Mouse (Mus musculus): ENCODE data around the gene Galnt16.

Gene Galnt16

DNA sequence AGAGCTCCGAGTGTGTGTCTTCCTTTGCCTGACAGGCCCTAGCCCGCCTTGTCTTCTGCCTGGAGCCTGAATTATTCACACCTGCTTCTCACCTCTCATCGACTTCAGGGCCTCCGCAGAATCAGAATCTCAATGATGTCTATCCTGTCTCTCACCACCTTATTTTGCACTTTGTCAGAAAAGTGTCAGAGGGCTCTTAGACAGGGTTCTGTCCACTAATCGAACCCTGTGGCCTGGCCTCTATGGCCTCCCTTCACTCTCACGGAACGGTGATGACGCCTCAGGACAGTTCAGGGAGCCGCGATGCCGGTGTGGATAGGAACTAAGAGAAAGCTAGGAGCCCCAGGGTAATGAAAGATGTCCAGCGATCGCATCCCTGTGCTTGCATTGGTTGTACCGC lies at the start of gene Galnt16:
TSS of gene Galnt16 (plus strand) at position 301 of the 400 bp plus-strand sequence.
- DNase-seq, result no peak

DNA sequence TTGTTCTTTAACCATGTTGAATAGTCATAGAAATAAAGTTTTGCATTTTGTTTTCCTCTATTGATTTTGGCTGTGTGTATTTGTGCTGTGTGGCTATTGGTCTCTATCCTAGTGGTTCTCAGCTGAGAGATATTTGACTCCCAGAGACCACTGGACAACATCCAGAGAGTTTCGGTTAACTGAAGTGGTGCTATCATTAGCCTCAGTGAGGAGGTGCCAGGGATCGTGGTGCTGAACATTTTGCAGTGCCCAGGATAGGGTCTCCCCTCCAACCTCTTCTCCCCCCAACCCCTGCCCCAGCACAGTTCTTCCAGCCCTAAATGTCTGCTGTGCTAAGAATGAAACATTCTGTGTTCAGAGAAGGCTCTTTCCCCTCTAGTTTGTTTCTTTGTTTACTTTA lies 47.9 kb upstream of the Galnt16 start:
- DNase-seq, result peak; percentile 82

- DNase-seq, result peak; percentile 85
Observed at GRCm38 (mm10) chr12:80471926-80472325, 46.2 kb upstream of the Galnt16 start.

- peak; percentile 23 for DNase-seq
Observed at GRCm38 (mm10) chr12:80473731-80474130, 44.3 kb upstream of the Galnt16 start.

DNA sequence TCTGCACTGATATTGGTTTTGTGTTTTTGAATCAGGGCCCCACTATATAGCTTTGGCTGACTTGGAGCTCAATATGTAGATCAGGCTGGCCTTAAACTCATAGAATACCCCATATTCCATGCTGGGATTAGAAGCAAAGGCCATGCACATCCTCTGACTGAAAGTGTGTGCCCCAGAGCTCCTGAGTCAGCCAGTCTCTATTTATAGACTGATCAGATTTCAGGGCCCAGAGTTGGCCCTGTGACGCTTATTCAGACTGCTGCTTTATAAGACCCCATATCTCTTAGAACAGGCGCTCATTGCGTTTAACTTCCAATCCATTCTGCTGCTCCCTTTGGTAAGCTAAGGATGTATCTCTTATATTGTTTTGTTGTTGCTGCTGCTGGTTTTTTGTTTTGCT lies 38.1 kb upstream of the Galnt16 start:
- DNase-seq, result peak; percentile 64

DNA sequence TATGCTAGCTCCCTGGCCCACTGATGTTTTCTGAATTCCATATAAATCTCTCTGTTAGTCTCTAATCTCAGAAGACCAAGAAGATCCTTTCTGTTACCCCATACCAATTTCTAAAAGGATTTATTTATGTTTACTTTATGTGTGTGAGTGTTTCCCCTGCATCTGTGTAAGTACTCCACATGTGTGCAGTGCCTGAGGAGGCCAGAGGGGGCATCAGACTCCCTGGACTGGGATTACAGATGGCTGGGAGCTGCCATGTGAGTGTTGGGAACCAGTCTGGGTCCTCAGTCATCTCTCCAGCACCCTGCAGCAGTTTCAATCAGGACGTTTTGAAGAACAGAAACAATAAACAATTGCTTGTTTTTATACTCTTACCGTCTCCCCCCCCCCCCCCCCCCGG lies 34.7 kb upstream of the Galnt16 start:
- DNase-seq, result peak; percentile 67

DNA sequence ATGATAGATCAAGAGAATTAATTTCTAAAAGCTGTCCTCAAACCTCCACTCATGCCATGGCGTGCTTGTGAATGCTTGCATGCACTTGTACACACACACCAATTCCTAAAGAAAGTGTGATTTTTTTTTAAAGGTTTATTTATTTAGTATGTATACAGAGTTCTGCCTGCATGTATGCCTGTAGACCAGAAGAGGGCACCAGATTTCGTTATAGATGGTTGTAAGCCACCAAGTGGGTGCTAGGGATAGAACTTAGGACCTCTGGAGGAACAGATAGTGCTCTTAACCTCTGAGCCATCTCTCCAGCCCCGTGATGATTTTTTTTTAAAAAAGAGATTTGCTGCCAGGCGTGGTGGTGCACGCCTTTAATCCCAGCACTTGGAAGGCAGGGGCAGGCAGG lies 24.8 kb upstream of the Galnt16 start:
- DNase-seq, result peak; percentile 57

DNA sequence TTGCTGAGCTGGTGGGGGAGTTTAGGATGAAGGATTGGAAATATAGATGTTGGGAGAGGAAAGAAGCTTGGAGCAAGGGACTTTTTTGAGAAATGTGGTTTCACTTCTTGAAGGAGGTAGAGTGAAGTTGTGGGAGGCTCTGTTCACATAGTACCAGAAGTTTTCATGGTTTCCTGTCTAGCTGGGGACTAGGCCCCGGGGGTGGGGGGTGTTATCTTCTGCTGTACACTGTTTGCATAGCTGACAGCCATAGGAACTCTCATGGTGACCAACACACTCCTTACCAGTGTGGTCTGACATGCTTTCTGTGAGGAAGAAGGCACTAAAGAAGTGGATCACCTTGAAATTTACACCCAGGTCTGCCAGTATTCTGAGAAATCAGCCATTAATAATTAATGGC lies 22.4 kb upstream of the Galnt16 start:
- DNase-seq, result peak; percentile 68

- DNase-seq, result no peak
Observed at GRCm38 (mm10) chr12:80498356-80498755, 19.7 kb upstream of the Galnt16 start.

DNA sequence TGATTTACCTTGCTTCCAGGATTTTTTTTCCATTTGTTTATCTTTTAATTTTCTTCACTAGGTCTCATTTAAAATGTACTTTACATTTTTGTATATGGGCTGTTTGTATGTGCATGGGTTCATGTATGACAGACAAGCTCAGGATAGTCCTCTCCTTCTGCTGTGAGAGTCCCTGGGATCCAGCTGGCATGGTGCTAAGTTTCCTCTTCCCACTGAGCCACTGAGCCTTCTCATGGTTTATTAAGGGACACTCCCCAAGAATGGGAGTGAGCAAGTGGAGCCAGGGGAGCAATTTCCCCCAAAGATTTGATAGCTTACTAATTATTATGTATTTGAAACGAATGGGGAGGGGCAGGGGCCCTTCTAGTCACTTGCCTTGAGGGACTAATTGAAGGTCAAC lies 17.6 kb upstream of the Galnt16 start:
- DNase-seq, result peak; percentile 61

DNA sequence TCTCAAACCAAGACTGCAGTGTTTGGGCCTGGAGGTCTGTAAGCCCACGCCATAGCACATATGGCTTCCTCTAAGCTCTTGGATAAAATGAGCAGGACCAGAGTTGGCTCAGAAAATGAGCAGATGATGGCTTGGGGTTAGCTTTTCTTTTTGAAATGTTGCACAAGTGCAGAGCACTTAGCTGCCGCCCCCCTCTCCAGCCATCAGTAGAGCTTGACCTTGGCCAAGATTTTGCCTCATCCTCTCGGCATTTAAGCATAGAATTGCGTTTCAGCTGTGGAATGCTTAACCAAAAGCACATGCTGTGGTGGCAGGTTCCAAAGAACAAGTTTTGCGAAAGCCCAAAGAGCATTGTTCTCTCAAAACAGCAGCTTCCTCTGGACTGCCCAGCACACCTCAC lies 13.4 kb upstream of the Galnt16 start:
- peak; percentile 95 for DNase-seq

- peak; percentile 95 for DNase-seq
Observed at GRCm38 (mm10) chr12:80507041-80507745, 10.9 kb upstream of the Galnt16 start.

GRCm38 (mm10) chr12:80518393-80518756 lies 298 bp downstream of the Galnt16 start:
- DNase-seq, result no peak

DNA sequence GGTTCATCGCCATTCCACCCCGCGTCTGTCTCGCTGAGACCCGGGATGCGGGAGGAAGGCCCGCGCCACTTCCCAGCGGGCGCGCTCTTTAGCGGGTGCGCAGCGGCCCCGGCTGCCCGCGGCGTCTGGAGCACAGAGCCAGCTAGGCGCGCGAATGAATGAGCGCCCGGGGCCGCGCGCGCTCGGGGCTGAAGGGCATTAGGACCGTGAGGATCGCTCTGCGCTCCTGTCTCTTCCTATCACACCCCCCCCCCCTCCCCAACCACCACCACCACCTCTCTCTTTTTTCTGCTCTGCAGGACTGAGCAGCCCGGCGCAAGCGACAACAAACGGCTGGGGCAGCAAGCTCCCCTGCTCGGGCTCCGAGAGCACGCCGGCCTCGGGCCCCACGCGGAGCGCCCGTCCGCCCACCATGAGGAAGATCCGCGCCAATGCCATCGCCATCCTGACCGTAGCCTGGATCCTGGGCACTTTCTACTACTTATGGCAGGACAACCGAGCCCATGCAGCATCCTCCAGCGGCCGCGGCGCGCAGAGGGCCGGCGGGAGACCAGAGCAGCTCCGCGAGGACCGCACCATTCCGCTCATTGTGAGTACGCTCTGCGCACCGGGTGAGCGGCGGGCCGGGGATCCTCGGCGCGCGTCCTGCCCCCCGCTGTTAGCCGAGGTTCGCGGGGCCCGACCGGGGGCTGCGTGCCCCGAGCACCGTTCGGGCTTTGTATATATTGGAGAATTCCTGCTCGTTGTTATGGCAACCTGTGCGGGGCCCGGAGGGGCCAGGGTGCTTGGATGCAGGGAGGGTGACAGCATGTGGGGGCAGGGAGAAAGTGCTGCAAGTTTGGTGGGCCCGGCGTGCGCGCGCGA lies 912 bp downstream of the Galnt16 start:
- DNase-seq, result no peak

DNA sequence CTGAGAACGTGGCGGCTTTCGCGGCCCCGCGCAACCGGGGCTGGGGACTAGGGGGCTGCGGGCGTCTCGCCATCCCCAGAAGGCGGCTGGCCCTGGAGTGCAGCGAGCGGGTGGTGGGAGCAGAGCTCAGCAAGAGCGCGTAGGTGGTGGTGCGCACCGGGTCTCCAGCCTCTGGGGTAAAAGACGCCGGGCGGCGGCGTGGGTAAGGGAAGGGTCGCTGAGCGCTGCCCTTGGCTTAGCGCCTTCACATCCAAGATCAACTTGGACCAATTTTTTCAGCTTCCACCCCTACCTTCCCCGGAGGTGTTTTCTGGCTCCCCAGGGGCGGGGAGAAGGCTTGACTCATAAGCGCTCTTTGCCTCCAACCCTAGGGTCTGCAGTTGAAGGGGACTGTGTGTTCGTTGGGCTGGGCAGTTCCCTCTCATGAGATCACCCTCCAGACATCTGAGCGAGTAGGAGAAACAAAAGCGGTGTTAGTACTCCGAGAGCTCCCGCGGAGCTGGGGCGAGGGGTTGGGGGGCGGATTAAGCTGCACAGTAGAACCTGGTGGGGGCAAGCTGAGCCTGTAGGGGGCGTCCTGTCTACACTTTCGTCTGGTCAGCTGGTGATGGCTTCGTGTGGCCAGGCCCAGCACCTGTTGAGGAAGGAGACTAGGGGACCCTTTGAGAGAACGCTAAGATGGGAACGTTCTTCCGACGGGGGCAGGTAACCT lies 1.7 kb downstream of the Galnt16 start:
- DNase-seq, result no peak

DNA sequence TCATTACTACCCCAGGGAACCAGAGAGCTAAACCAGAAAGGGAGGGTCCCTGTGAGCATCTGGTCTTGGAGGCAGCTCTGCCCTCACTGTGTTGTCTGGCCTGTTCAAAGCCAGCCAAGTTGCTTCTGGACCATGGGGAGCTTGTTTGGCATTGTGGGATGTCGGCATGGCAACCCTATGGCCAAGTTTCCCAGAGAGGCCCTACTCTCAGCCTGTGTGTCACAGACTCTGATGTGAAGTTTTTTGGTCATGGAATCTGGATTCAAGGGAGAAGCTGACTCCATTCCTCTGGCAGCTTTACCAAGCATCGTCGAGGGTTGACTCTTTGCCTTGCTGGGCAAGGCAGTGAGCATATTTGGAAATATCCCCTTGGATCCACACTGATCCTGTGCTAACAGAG lies 3.9 kb downstream of the Galnt16 start:
- peak; percentile 96 for DNase-seq

GRCm38 (mm10) chr12:80524276-80524921 lies 6.3 kb downstream of the Galnt16 start:
- DNase-seq, result no peak

- DNase-seq, result no peak
Observed at GRCm38 (mm10) chr12:80525513-80525912, 7.4 kb downstream of the Galnt16 start.

DNA sequence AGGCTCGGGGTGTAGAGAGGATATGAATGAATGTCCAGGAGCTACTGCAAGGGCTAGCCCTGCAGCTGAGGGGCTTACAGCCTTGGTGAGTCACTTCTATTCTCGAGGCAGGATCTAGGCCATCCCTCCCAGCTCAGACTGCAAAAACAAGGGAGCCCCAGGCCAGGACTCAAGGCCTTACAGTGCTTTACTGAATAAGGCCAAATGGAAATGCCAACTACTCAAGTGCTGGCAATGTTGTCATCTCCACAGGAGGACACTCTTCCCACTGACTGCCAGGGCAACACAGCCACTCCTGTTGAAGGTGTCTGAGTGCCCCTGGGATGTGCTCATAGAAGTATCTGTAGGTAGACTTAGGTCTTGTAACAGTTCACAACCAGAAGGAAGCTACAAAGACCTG lies 8.4 kb downstream of the Galnt16 start:
- DNase-seq, result no peak

DNA sequence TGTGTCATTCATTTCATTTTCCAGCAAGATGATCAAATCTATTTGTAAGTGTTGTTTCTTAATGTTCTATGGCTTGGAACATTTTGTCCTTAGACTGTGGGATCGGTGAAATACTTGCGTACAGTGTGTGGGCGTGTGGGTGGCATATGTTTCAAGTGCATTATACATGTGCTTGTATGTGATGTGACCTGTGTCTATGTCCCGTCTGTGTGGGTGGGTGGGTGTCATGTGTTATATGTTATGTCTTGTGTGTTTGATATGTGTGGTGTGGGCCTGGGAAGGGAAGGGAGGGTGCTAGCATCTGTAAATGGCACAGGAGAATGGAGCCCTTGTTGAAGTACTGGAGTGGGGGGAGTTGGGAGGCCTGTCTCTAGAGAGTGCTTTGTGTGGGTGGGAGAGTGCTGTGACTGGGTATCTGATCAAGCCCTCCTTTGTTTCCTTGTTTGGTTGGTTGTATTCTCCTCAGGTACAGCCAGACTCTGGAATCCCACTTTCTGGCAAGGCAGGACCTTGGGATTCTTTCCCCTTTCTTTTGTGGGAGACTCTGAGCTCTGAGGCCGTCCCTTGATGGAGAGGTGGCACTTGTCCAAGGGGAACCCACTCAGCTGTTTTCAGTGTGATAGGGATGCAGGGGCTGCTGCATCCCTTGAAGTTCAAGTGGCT lies 9.8 kb downstream of the Galnt16 start:
- no peak for DNase-seq

DNA sequence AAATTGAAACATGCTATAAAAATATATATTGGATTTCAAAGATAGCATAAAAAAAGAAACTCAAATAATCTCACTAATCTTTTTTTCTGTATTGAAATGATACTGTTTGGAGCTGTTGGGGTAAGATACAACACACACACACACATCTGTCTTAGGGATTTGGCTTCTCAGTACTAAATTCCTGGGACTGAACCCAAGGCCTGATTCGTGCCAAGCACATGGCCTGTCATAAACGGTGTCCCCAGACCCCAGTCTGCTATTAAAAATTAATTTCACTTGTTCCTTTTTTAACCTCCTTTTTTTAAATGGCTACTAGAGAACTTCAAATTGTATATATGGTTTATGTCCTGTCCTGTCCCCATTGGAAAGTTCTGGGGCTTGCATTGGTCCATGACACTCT lies 12.0 kb downstream of the Galnt16 start:
- DNase-seq, result no peak

DNA sequence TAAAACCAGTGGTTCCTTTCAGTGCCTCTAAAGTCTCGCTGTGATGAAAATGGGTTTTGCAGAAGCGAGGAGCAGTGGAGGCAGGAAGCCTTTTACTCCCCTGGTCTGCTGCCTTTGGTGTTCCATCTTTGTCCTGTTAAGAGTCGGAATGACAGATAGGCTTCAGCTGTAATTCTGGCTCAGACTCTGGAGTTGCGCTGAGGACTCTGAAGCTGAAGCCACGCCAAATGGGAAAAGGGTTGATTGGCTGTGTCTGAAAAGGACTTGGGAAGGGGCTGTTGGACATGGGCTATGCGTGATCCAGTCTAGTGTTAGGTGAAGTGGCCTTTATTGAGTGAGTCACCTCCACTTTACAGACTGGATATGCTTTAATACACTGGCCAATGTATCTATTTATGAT lies 12.6 kb downstream of the Galnt16 start:
- peak; percentile 92 for DNase-seq

DNA sequence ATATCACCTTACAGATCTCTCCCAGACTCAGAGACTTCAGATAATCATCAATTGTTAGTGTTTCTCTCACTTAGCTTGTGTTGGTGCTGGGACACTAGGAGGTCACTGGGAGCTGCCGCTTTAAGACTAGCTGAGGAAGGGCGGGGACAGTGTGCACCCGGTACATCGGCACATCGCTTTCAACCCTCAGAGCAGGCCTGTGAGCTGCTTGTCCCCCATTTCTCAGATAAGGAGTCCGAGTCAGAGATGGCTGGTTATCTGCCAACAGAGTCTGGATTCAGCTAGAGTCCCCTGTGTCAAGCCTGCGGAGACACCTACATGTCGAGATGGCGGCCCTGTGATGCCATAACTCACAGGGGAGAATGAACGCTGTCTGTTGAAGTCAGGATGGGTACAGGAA lies 13.5 kb downstream of the Galnt16 start:
- DNase-seq, result no peak
